Mouse (Mus musculus): ENCODE results near the gene Znrf3.

Gene Znrf3

DNA sequence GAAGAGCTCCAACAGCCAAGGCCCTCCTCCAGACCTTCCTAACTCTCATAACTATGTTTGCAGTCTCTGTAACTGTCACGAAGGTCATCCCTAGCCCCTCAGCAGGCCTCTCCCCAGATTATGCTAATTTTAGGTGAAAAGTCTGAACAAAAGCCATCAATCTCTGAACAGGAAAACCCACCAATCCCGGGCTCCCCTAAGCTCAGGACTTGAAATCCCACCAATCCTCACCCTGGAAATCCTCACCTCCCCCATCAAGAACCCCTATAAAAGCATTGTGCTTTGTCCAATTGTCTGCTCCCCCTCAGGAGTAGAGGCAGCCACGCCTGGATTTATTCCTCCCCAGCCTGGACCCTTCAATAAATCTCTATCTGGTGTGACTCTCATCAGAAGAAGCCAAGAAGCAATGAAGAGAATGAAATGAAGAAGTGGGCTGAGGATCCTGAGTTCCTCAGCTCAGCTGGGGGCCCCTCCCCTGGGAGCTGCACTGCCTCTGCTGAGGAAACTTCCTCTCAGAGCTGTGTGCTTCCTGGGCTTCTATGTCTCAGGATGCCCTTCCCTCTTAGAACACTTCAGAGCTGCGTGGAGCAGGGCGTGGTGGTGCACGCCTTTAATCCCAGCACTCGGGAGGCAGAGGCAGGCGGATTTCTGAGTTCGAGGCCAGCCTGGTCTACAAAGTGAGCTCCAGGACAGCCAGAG, 172.0 kb downstream of the Znrf3 start:
- no peak for DNase-seq (ENCODE audit: low read depth in 1 of 2, low spot score in 2 of 2)

DNA sequence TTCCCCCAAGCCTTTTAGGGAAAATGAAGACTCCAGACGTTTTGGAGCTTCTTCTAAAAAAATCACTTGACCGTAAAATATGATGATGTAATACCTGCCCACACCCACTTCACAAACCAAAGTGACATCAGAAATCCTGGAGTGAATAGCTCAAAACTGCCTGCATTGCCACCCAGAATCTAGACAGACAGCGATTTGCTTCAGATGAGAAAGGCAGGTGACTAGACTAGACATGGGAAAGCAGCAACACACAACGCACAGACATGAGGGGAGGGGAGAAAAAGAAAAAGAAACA, 172.6 kb downstream of the Znrf3 start:
- DNase-seq (ENCODE audit: low read depth in 1 of 2, low spot score in 2 of 2): no peak

DNA sequence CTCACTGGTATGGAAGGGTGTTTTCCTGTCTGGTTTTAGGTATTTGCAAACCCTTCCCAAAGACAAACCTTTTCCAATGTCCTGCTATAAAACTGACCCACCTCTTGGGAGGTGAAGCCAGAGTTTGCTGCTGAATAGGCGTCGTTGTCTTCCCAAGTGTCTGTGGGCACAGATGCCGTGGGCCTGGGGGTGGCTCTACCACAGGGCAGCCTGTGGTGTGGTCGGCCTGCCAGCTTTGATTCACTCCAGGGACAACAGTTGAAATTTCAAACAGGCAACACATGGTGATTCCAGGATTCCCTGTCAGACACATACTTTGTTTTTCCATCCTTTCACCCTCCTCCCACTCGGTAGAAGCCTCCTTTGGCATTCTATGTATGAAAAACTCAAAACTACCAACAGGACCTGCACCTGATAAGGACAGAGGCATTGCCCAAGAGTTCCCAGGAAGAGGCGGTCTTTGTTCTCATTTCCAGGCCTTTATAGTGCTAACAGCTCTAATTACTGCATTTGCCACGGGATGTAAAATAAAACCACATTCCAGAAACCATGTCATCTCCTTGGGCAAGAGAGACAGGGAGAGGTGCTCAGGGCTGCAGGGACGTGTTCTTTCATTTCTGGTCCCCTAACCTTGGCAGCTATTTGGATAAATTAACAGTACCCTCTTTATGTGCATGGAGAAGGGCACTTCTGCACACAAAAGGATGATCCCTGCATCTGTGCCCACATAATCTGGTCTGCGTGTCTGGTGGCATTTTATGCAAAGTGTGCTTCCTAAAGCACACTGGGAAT, 173.2 kb downstream of the Znrf3 start:
- DNase-seq (ENCODE audit: low read depth in 1 of 2, low spot score in 2 of 2): no peak

DNA sequence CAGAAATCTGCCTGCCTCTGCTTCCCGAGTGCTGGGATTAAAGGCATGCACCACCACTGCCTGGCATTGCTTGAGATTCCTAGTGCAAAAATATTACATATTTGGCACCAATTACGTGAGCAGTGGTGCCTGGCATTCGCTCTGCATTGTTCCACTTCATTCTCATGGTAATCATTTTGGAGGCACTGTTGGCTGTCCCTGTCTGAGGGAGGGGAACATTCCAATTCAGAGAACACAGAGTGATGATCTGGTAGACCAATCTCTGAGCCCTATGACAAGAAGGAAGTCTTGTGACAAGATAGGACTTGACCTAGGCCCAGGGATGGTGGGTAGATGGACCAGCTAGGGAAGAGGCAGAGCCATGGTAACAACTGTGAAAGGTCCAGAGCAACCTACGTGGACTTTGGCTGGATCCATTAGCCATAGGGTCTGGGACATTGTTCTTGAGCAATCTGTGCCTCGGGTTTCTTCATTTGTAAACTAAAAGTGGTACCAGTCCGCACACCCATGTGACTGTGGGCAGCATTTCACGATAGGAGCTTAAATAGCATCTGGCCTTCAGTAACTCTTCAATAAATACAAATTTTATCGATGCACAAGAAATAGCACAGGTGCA, 174.7 kb downstream of the Znrf3 start:
- DNase-seq (ENCODE audit: low read depth in 1 of 2, low spot score in 2 of 2): no peak

DNA sequence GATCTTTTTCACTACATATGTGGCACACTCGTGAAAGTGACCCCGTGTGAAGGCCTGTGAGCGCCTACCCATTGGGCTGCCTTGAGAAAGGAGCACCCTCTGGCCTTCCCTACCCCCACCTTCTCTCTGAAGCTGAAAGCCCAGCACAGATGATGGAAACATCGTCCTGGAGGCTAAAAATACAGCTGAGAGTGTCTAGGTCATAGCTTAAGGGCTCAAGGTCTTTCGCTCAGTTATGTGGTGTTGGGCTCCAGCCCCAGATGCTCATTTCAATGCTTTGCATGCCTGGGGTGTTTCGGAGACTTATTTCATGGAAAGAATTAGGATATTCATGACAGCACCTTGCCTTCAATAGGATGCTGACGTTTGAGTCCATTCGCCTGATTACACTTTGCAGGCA, 178.9 kb downstream of the Znrf3 start:
- no peak for DNase-seq (ENCODE audit: low read depth in 1 of 2, low spot score in 2 of 2)

DNA sequence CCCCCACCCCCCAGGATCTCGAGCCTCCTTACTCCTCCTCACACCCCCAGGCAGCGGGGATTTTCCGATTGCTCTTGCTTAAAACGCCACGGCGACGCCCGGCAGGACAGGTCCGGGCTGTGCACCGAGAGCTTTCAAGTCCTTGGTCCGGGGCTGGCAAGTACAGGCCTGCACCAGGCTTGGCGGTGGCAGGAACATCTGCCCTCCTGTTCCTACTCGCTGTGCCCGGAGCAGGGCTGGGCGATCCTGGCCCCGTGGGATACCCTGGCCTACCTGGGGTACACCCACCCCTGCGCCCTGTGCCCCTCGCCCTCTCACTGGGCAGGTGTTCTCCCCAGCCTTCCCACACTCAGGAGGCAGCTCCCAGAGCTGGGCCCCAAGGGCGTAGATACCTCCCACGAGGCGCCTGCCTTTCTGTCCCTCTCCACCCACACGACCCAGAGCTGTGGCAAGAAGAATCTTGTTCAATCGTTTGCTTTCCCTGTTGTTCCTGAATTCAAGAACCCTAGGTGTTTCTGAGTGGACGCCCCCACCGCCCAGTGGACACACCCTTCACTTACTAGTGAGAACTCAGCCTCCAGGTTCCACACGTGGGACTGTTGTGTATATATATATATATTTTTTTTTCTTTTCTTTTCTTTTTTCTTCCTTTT, 181.4 kb downstream of the Znrf3 start:
- no peak for DNase-seq (ENCODE audit: low read depth in 1 of 2, low spot score in 2 of 2)

DNA sequence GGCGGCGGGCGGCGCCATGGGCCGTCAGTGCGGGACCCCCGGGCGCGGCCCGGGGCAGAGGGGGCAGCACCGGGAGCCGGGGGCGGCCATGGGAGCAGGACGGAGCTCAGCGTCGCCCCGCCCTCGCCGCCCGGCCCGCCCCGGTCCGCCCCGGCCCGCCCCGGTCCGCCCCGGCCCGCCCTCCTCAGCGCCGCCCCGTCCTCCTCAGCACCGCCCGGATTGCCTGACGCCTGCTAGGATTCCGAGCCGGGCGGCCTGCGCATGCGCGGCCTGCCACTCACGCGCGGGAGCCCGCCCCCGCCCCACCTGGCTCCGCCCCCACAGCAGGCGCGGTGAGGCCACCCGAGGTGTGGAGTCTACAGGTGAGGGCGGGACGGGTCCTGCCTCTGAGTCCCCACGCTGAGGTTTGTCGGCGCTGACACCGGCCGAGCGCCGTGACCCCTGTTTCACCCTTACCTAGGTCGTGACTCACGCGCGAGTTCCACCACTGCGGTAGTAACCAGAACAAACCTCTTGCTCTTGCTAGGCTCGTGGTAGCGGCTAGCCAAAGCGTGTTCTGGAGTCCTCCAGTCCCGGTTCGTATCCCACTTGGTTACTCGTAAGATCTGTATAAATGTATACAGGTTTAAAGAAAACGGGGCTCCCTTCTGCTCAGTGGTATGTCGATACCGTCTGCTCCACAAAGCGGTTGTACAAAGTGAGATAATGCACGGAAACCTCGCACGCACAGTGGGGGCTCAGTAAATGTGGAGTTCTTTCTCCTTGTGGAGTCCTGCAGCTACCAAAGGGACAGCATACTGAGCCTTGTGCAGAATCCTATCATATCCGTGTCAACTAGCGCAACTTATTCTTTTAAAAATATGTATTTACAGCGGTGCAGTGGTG, 182.9 kb downstream of the Znrf3 start, which contains the start of gene Kremen1:
Gene Kremen1, minus strand, starts transcription at position 51 of the 885 bp plus-strand sequence.
- peak; percentile 66 to 83 for DNase-seq (ENCODE audit: low read depth in 1 of 2, low spot score in 2 of 2)

DNA sequence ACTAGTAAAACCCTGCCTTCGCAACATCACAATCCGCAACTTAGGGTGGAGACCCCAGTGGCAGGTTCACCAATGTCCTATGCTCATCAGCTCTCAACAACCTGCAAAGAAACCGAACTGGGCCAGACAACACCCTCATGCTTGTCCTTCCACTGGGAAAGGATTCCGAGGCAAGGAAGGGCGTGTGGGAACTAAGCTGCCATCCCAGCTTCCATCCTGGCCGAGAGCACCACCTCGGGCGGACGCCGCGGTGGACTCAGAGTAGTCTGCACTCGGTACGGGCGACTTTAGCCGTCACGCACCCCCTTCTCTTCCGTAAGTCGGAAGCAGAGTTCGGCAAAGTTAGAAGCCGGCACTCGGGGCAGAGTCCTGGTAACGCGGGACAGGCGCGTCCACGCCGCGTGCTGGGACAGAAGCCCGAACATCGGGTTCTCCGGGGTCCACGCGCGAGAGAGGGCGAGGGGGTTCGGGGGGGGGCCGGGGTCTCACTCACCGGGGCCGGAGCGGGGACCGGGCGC, 183.6 kb downstream of the Znrf3 start:
- peak in 1 of 2 experiments; percentile 26 for DNase-seq (ENCODE audit: low read depth in 1 of 2, low spot score in 2 of 2)

DNA sequence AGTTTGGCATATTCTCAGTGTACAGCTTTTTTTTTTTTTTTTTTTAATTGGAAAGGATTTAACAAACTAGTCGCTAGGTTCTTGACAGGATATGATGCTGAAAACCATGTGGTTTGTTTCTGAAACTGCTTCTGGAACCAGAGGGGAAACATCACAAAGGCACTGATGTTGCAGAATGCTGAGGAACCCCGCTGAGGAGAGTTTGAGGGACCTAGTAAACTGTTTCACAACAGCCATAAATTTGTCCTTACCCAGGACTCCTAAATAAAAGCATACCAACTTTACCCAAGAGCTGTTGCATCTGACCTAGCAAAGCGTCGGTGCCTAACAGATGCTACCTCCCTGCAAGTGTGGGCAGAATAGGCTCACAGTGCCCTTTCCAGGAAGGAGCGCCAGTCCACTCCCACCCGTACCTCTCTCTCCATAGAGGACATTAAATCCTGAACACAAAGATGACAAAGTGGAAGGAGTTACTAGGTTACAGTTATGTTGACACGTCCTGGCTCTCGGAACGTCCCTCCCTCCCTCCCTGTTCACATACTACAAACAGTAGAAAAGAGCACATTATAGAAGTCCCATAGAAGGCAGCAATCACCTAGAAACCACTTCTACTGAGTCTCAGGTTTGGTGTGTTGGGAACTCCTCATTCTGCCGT, 184.6 kb downstream of the Znrf3 start:
- DNase-seq (ENCODE audit: low read depth in 1 of 2, low spot score in 2 of 2): no peak

DNA sequence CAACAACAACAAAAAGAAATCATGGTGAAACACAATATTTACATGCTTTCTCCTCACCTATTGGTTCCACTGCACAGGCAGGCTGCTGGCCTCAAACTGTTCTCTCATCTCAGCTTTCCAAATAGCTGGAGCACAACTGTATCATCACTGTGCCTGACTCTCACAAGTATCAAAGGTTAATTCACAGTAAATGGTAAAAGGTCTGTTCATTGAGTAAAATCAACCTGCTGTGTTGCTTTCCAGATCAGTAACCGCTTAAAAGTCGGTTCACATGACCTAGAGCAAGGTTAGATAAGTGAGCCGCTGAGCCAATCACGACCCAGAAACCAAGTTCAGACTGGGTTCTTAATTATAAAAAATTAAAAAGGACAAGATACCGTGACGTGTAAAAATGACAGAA, 186.6 kb downstream of the Znrf3 start:
- DNase-seq (ENCODE audit: low read depth in 1 of 2, low spot score in 2 of 2): no peak

DNA sequence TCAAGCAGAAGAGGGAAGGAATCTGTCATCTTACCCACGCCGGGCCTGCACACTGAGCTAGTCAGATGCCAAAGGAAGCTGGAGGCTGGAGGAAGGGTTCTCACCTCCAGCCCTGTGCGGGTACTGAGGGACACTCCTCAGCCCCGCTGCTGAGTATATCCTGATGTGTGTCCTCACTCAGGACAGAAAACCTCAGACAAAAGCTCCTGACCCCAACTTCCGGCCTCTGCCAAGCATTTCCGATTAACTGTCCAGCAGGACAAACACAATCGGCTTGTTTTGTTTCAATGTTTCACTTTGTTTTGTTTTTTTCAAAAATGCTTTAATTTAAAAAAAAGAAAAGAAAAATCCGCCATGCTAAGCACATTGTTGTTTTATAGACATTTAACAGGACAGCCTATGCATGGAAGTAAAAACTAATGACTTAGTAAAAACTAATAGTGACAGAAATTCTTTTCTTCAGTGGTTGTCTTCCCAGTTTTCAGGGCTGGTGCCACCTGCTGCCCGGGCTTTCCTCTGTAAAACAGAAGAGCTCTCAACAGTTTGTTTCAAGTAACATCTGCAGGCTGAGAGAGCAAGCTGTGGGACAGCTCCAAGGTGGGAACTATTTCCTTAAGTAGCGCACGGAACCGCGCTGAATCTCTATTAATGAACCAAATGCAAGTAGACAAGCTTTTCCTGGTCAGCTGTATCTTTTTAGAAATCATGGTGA, 187.3 kb downstream of the Znrf3 start:
- no peak for DNase-seq (ENCODE audit: low read depth in 1 of 2, low spot score in 2 of 2)

DNA sequence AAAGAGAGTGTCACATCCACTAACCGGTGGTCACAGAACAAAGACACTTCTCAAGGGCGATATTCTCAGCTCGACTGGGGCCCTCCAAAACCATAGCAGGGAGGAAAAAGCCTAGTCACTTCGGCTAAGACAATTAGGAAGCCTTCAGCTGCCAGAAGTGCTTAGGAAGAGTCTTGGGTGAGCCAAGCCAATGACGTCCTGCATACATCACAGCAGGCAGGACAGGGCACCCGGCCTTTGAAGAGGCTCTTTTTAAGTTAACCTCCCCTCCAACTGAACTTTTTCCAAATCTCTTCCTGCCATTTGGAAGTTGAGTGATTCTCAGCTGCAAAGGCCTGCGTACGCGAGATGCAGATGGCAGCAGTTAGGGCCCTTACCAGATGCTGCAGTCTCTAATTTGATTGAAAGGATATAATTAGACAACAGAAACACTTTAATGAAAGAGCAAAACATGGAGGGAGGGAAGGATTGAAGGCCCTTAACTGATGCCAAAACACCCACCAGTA, 189.1 kb downstream of the Znrf3 start:
- no peak for DNase-seq (ENCODE audit: low read depth in 1 of 2, low spot score in 2 of 2)

DNA sequence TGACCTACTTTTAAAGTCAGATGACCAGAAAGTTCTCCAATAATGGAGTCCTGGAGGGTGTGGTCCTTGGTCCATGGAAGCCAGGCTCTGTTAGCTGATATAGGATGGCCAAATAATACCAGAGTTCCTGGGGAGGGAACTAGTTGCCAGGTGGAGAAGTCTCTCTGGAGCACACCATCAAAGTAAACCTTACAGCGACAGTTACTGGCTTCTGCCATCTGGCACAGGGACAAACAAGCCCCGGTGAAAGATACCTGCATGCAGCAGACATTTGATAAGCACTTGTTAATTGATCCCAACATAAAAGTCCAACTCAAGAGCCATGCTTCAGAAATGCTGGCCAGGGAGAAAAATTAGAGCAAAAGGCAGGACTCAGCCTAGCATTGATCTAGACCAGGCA, 190.6 kb downstream of the Znrf3 start:
- no peak for DNase-seq (ENCODE audit: low read depth in 1 of 2, low spot score in 2 of 2)

DNA sequence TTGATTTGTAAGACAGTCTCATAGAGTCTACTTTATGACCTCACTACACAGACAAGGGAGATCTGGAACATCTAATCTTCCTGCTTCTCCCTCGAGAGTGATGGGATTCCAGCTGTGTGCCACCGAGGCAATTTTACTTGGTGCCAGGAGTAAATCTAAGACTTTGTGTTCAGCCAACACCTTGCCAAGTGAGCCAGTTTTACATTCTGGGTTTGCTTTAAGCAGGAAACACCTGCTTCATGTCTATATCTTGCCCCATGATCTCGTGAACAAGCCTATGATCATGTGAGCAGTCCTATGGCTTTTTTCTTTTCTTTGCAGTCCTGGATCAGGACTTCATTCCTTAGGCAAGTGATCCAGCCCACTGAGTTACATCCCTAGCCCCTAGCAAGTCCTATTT, 191.1 kb downstream of the Znrf3 start:
- no peak for DNase-seq (ENCODE audit: low read depth in 1 of 2, low spot score in 2 of 2)

DNA sequence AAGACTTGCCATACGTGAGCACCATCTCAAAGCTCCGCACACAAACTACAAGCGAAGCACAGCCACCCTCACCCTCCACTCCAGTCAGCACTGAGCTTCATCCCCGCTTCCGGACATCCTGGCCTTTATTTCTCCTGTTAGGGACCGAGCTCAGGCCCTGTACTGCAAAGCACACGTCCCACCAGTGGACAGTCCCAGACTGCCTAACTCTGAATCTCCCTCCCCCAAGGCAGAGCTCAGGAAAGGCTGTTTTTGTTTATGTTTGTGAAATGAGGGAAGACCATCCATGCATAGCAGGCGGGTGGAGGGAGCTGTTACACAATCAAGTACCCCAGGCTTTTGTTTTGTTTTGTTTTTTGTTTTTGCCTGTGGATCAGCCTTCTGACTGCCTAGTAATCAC, 191.9 kb downstream of the Znrf3 start:
- no peak for DNase-seq (ENCODE audit: low read depth in 1 of 2, low spot score in 2 of 2)

DNA sequence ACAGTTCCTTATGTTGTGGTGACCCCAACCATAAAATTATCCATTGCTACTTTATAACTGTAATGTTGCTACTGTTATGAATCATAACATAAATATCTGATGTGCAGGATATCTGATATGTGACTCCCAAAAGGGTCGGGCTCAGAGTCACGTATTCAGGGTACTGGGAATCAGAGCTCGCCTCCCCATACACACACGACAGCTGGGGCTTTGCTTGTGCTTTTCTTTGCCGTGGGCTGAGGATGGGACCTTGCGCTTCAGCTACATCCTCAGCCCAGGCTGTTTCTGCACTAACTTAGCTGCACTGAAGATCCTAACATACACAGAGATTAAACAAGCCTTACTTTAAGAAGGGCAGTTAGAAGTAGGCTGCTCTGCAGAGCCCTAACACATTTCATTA, 193.5 kb downstream of the Znrf3 start:
- no peak for DNase-seq (ENCODE audit: low read depth in 1 of 2, low spot score in 2 of 2)

DNA sequence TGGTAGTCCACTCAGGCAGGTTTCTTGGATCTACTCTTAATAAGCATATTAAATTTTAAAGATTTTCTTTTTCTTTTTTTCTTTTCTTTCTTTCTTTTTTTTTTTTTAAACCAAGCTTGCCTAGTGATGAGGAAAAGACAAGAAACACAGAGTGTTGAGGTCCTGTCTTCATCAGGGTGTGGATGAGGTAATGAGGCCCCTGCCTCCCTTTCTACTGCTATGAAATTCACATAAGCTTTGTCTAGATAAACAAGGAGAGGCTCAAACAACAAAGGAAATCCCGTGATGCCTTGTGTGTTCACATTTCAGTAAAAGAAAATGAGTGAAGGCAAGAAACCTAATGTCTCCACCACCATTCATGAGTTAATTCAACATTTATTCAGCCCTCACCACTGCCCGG, 196.4 kb downstream of the Znrf3 start:
- no peak for DNase-seq (ENCODE audit: low read depth in 1 of 2, low spot score in 2 of 2)

DNA sequence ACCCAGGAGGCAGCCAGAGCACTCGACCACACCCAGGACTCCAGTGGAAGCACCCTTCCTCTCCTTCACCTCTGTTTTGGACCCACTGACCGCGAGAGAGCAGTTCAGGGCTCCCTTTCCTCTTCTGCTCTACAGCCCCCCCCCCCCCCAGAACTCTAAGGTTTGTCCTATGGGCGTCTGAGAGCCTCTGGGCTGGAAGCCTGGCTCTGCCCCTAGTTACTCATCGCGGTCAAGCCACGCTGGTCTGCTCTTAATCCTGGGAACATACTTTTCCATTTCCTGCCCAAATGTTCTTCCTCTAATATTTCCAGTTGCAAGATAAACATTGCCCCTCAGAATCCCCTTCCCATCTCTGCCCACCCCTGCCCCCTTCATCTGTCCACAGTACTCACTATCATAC, 199.2 kb downstream of the Znrf3 start:
- DNase-seq (ENCODE audit: low read depth in 1 of 2, low spot score in 2 of 2): no peak

DNA sequence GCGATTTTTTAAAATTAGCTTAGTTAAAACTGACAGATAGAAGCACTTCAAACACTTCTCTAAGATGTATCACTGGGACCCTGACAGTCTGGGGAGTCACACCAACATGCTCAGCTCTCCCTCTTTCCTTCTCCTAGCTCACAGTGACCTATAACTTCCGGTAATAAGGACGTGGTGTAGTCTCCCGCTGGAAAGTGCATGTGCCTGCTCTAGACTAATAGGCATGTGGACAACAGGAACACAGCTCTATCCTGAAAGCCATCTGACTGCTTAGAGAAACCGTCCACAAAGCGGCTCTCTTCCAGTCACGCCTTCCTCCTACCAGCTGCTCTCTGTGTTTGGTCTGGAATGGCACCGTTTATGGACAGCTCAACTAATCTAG, 199.9 kb downstream of the Znrf3 start:
- DNase-seq (ENCODE audit: low read depth in 1 of 2, low spot score in 2 of 2): no peak
